In the genomic region with DNA sequence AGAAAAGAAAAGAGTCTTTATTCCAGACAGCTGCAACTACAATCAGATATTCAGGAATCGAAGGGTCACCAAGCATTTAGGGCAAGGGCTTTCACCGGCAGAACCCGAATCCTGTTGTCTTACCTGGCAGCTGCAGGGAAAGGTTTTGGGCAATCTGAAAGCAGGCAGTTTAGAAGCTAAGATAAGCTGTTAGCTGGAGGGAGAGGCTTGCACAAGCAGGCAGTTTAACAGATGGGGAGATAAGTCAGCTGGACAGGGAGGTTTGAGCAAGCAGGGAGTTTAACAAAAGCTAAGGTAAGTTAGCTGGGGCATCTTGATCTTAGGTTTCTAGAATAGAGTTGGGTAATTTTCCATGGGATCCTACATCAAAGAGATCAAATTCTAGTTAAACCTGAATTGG, we compare ENCODE assay signal across 12 mouse cellular contexts.
"Had no signal": no experiment of that assay in that cellular context is flagged by ENCODE, and none has a peak within 500 bp of the region (broad histone marks: within the 10 kb centered on the region; RNA-seq: fewer than 3 reads in every experiment).

No protein-coding gene starts in this region.

- DNase-seq: gastrocnemius, adult 2 months; gastrocnemius, postnatal 10 days; gastrocnemius, postnatal 25 days; heart, adult 2 months; heart, postnatal 4 days; kidney, adult 18-20 months; kidney, adult 8-10 months; kidney, postnatal 10 days; kidney, postnatal 25 days; kidney, postnatal 4 days; liver; liver, embryonic 13.5 days had no signal
